Mouse (Mus musculus) kidney, embryonic 14.5 days (tissue): ENCODE results near the gene Cerk. TPM values are rescaled to one million over a fixed set of nuclear protein-coding genes. Genes with fewer than 3 reads are reported as not detected.
A peak's percentile ranks its signal among the peaks of the same experiment; 100 is the strongest.

Experiments used
- ATAC-seq: fragments of 200-750 bp; cut with Nextera tagmentation; 2 replicates; pipeline ENCODE4 v1.8.0; 2017; ENCODE audit warnings: moderate number of reproducible peaks, mild to moderate bottlenecking, moderate TSS enrichment, moderate library complexity; ENCODE audit not compliant: low FRiP score, low TSS enrichment
- H3K27ac ChIP-seq: fragments of 300-500 bp; sonication (generic); 2 replicates; pipeline ENCODE4 v1.5.1; 2014; ENCODE audit warnings: low read depth, mild to moderate bottlenecking, low read length, moderate library complexity, mixed read lengths
- H3K27me3 ChIP-seq: fragments of 300-500 bp; sonication (generic); 2 replicates; pipeline ENCODE4 v1.6.1; 2014; ENCODE audit warnings: mild to moderate bottlenecking, low read length; ENCODE audit not compliant: control insufficient read depth, insufficient read depth
- H3K36me3 ChIP-seq: fragments of 300-500 bp; sonication (generic); 2 replicates; pipeline ENCODE4 v1.6.1; 2014; ENCODE audit warnings: low read length, mixed read lengths; ENCODE audit not compliant: control insufficient read depth, insufficient read depth
- H3K4me1 ChIP-seq: fragments of 300-500 bp; sonication (generic); 2 replicates; pipeline ENCODE4 v1.6.1; 2014; ENCODE audit warnings: low read length, mixed read lengths; ENCODE audit not compliant: control insufficient read depth, insufficient read depth
- H3K4me2 ChIP-seq: fragments of 300-500 bp; sonication (generic); replicated peaks from 2 replicates; pipeline ENCODE4 v1.6.1; 2014; ENCODE audit warnings: low read depth, mild to moderate bottlenecking, low read length
- H3K4me3 ChIP-seq: fragments of 300-500 bp; sonication (generic); 2 replicates; pipeline ENCODE4 v1.5.1; 2014; ENCODE audit warnings: mild to moderate bottlenecking, low read length
- H3K9ac ChIP-seq: fragments of 300-500 bp; sonication (generic); 2 replicates; pipeline ENCODE4 v1.6.1; 2014; ENCODE audit warnings: low read depth, mild to moderate bottlenecking, low read length, moderate library complexity
- H3K9me3 ChIP-seq: fragments of 300-500 bp; sonication (generic); 2 replicates; pipeline ENCODE4 v1.6.1; 2016; ENCODE audit warnings: low read length; ENCODE audit not compliant: control insufficient read depth
- WGBS: fragments of 180-500 bp; shearing (Covaris S2); extraction: QIAGEN DNeasy Blood & Tissue Kit; methylation state at CpG from one replicate; pipeline ENCODE4 v1.1.7; 2014; 5-methylcytosine and 5-hydroxymethylcytosine counted together
- polyA plus RNA-seq: library from polyadenylated mRNA; unstranded; fragments of >200 nt; fragmentation: Nextera tagmentation; extraction: Ambion mirVana; gene quantifications from 2 replicates; pipeline ENCODE4 v1.2.1, GENCODE M21; 2014

Gene Cerk
- polyA plus RNA-seq, 1 experiment from 2014 or later = 14.2 TPM

- Histone ChIP-seq H3K9ac (no peak overlapping the region), H3K27me3 (no peaks in the 10 kb centered on the region), H3K4me3 (no peak overlapping the region), H3K4me1 (peaks cover 10% of the 10 kb centered on the region), H3K4me2 (no peak overlapping the region), H3K27ac (no peak overlapping the region), H3K9me3 (no peaks in the 10 kb centered on the region), H3K36me3 (peaks cover 2% of the 10 kb centered on the region; the same call in 1 of the 2 replicates)
- no peak for ATAC-seq
- 83% methylated on average over 17 of the region's 17 CpGs for WGBS
Observed at GRCm38 (mm10) chr15:86095722-86096603, 90.0 kb downstream of the Cerk start.

GRCm38 (mm10) chr15:86094324-86095121, 91.4 kb downstream of the Cerk start:
- WGBS = 71% methylated on average over 10 of the region's 10 CpGs
- H3K4me3 ChIP-seq = no peak overlapping the region
- no peak for ATAC-seq

GRCm38 (mm10) chr15:86093236-86093635, 92.7 kb downstream of the Cerk start:
- Histone ChIP-seq H3K27me3 (no peaks in the 10 kb centered on the region), H3K4me2 (no peak overlapping the region), H3K27ac (no peak overlapping the region), H3K9me3 (no peaks in the 10 kb centered on the region), H3K36me3 (no peaks in the 10 kb centered on the region; the same call in 1 of the 2 replicates), H3K4me1 (peaks cover 30% of the 10 kb centered on the region), H3K4me3 (no peak overlapping the region), H3K9ac (no peak overlapping the region)
- 92% methylated on average over 1 of the region's 1 CpGs for WGBS
- no peak for ATAC-seq

More at GRCm38 (mm10) chr15:86094324-86095121, 91.4 kb downstream of the Cerk start:
- Histone ChIP-seq H3K27ac (no peak overlapping the region), H3K36me3 (no peaks in the 10 kb centered on the region; the same call in 1 of the 2 replicates), H3K4me2 (no peak overlapping the region), H3K4me1 (peaks cover 24% of the 10 kb centered on the region), H3K9me3 (no peaks in the 10 kb centered on the region), H3K9ac (no peak overlapping the region), H3K27me3 (no peaks in the 10 kb centered on the region)

- H3K4me1 ChIP-seq = peaks cover 30% of the 10 kb centered on the region
- H3K9ac ChIP-seq = no peak overlapping the region
- no peak overlapping the region for H3K4me2 ChIP-seq
- H3K27ac ChIP-seq = no peak overlapping the region
- WGBS = 80% methylated on average over 12 of the region's 12 CpGs
- H3K27me3 ChIP-seq = no peaks in the 10 kb centered on the region
- H3K36me3 ChIP-seq = no peaks in the 10 kb centered on the region; the same call in 1 of the 2 replicates
- no peak for ATAC-seq
- no peaks in the 10 kb centered on the region for H3K9me3 ChIP-seq
- H3K4me3 ChIP-seq = no peak overlapping the region
Observed at GRCm38 (mm10) chr15:86091998-86092670, 93.8 kb downstream of the Cerk start.

DNA sequence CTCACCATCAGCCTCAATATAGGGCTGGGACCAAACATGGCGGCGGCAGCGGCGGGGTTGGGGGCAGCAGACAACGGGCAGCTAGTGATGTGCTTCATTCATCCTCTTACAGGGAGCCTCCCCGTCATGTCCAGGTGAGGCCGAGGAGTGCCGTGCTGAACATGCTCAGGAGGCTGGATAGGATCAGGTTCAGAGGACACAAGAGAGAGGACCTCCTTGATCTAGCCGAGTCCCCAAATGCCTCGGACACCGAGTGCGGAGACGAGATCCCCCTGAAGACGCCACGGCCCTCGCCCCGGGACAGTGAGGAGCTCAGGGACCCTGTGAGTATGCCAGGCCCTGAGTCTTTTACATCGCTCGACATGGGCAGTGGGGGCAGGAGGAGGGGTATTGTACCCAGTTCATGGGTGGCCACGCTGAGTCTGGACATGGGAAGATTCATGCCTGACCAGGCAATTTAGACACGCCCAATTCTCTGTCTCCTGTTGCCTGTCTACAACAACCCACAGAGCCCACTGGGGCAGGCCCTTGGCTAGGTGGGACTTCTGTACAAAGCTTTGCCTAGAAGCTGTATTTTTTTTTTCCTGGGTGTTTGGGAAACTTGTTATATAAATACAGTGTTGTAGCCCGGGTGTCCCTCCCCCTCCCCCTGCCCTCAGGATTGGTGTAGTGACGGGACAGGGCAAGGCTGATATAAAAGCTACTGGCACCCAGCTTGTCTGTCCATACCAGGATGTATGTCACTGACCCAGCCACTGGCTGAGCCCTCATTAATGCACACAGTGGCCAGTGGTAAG, 94.5 kb downstream of the Cerk start:
- H3K27ac ChIP-seq = peak overlapping the region; percentile 83; the same call in 1 of the 2 replicates
- WGBS = 82% methylated on average over 23 of the region's 23 CpGs

GRCm38 (mm10) chr15:86090578-86090977, 95.4 kb downstream of the Cerk start:
- Histone ChIP-seq H3K9ac (no peak overlapping the region), H3K4me1 (peaks cover 45% of the 10 kb centered on the region), H3K4me3 (no peak overlapping the region), H3K27ac (peak overlapping the region; percentile 83), H3K36me3 (no peaks in the 10 kb centered on the region; the same call in 1 of the 2 replicates), H3K9me3 (no peaks in the 10 kb centered on the region), H3K4me2 (no peak overlapping the region), H3K27me3 (no peaks in the 10 kb centered on the region)
- no peak for ATAC-seq
- 75% methylated on average over 8 of the region's 8 CpGs for WGBS

More for the DNA sequence above, 94.5 kb downstream of the Cerk start:
- H3K4me1 ChIP-seq = peaks cover 37% of the 10 kb centered on the region
- no peaks in the 10 kb centered on the region for H3K9me3 ChIP-seq
- no peak overlapping the region for H3K4me3 ChIP-seq
- no peaks in the 10 kb centered on the region for H3K27me3 ChIP-seq
- no peak overlapping the region for H3K4me2 ChIP-seq
- no peaks in the 10 kb centered on the region; the same call in 1 of the 2 replicates for H3K36me3 ChIP-seq
- no peak for ATAC-seq
- no peak overlapping the region for H3K9ac ChIP-seq

DNA sequence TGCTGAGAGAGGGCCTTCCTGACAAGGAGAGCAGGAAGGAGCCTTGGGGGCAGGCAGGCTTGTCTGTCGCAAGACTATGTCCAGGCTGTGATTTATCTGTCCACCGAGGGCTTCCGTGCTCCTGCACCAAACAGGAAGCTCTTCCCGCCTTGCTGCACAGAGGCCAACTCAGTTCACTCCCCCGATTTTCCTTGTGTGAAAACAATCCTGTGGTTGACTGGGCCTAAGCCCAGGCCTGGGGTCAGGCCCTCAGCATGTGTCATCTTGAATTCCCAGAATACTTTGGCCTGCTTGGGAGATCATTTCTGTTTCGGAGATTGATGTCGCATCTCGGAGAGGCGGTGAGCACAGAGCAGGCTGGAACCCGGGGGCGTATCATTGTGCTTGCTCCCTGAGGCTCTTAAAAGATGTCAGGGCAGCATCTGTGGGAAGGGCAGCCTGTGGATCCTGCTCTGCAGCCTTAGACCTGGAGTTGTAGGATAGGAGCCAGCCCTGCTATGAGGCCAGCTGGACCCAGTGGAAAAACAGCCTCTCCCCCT, 95.9 kb downstream of the Cerk start:
- Histone ChIP-seq H3K27me3 (no peaks in the 10 kb centered on the region), H3K27ac (peak overlapping the region; percentile 83), H3K9me3 (no peaks in the 10 kb centered on the region), H3K36me3 (no peaks in the 10 kb centered on the region; the same call in 1 of the 2 replicates), H3K4me1 (peaks cover 50% of the 10 kb centered on the region), H3K9ac (no peak overlapping the region), H3K4me3 (no peak overlapping the region), H3K4me2 (no peak overlapping the region)
- WGBS = 3% methylated on average over 11 of the region's 11 CpGs
- ATAC-seq = peak; percentile 80
